Mouse (Mus musculus) hindbrain, postnatal 0 days (tissue): ENCODE data around the gene Krt81. TPM values are rescaled to one million over a fixed set of nuclear protein-coding genes. Genes with fewer than 3 reads are reported as not detected.

Experiments
- ATAC-seq: fragments of 200-750 bp; cut with Nextera tagmentation; 2 replicates; pipeline ENCODE4 v1.8.0; 2017; ENCODE audit warnings: mild to moderate bottlenecking, moderate TSS enrichment, moderate library complexity
- DNase-seq: peaks from one replicate; pipeline ENCODE4 v3.0.0-alpha.2; 2015; ENCODE audit warnings: low spot score
- H3K27ac ChIP-seq: fragments of 300-500 bp; sonication (generic); 2 replicates; pipeline ENCODE4 v1.5.1; 2014; ENCODE audit warnings: mild to moderate bottlenecking
- H3K27me3 ChIP-seq: fragments of 300-500 bp; sonication (generic); 2 replicates; pipeline ENCODE4 v1.6.1; 2014; ENCODE audit warnings: low read length, mixed read lengths; ENCODE audit not compliant: insufficient read depth
- H3K36me3 ChIP-seq: fragments of 300-500 bp; sonication (generic); 2 replicates; pipeline ENCODE4 v1.6.1; 2014; ENCODE audit warnings: low read length, mixed read lengths; ENCODE audit not compliant: insufficient read depth
- H3K4me1 ChIP-seq: fragments of 300-500 bp; sonication (generic); 2 replicates; pipeline ENCODE4 v1.6.1; 2014; ENCODE audit warnings: antibody characterized with exemption, low read length, mixed read lengths; ENCODE audit not compliant: insufficient read depth
- H3K4me2 ChIP-seq: fragments of 300-500 bp; sonication (generic); 2 replicates; pipeline ENCODE4 v1.6.1; 2014; ENCODE audit warnings: low read depth, mild to moderate bottlenecking, low read length, moderate library complexity, mixed read lengths
- H3K4me3 ChIP-seq: fragments of 300-500 bp; sonication (generic); 2 replicates; pipeline ENCODE4 v1.5.1; 2014; ENCODE audit warnings: low read length
- H3K9ac ChIP-seq: fragments of 300-500 bp; sonication (generic); replicated peaks from 2 replicates; pipeline ENCODE4 v1.6.1; 2014; ENCODE audit warnings: mild to moderate bottlenecking, low read length, moderate library complexity, mixed read lengths
- H3K9me3 ChIP-seq: fragments of 300-500 bp; sonication (generic); 2 replicates; pipeline ENCODE4 v1.6.1; 2016; ENCODE audit warnings: low read length, mixed read lengths
- CTCF ChIP-seq: IDR thresholded peaks from 2 replicates; pipeline ENCODE4 v1.5.1; 2016; ENCODE audit warnings: antibody characterized with exemption, control low read depth, low read depth
- WGBS: fragments of 180-500 bp; shearing (Covaris S2); extraction: QIAGEN DNeasy Blood & Tissue Kit; methylation state at CpG from one replicate; pipeline ENCODE4 v1.1.7; 2014; 5-methylcytosine and 5-hydroxymethylcytosine counted together
- polyA plus RNA-seq: library from polyadenylated mRNA; unstranded; fragments of >200 nt; fragmentation: Nextera tagmentation; extraction: Ambion mirVana; gene quantifications from 2 replicates; pipeline ENCODE4 v1.2.1, GENCODE M21; 2015
- total RNA-seq: library from RNA; depleted of rRNA; stranded (reverse); fragments of >200 nt; gene quantifications from 2 replicates; pipeline ENCODE4 v1.2.3, GENCODE M21; 2014

Gene Krt81
- total and polyA plus RNA-seq, 2 experiments from 2014 or later: 0.09 TPM; not detected in 1

DNA sequence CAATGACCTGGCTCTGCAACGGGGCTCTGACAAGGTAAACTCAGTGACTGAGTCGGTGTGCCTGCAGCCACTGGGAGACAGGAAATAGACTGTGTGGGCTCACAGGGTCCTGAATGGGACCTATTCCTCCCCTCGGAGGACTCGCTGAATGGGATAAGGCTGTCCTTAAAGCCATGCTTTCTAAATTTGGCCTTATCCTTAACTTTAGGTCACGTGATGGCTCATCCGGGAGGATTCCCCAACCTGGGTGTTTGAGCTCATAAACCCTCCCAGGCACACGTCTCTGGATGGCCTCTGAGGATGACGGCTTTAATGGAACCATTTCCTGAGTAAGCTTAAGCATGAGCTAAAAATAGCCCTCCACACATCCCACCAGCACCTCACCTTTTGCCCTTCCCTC lies 29.2 kb upstream of the Krt81 start:
- TF ChIP-seq CTCF: no peak
- Histone ChIP-seq H3K9ac (no peak overlapping the region), H3K9me3 (no peaks in the 10 kb centered on the region), H3K36me3 (no peaks in the 10 kb centered on the region), H3K27ac (no peak overlapping the region), H3K4me3 (no peak overlapping the region), H3K4me1 (no peaks in the 10 kb centered on the region), H3K27me3 (no peaks in the 10 kb centered on the region), H3K4me2 (no peak overlapping the region)
- DNase-seq (no peak), ATAC-seq (no peak)
- WGBS: 69% methylated on average over 8 of the region's 8 CpGs

DNA sequence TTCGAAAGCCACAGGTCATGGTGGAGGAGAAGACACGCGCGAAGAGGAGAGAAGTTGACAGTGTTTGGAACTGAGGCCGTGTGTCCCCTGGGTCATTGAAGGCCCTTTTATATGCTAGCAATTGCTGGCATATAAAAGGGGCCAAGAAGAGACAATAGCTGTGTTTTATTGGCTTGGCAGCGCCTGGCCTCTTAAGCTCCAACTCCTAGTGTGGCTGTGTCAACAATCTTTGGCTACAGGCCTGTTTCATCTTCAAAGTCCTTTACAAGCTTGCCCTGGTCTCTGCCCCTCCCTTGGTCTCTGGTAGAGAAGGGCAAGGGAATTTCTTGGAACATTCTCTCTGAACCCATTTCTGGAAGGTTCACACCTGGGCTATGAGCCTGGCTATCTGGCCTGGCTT lies 27.9 kb upstream of the Krt81 start, which contains the start of gene Krt83:
TSS of gene Krt83 (minus strand) at position 82 of the 400 bp plus-strand sequence.
- ATAC-seq (no peak), DNase-seq (peak; percentile 18)

DNA sequence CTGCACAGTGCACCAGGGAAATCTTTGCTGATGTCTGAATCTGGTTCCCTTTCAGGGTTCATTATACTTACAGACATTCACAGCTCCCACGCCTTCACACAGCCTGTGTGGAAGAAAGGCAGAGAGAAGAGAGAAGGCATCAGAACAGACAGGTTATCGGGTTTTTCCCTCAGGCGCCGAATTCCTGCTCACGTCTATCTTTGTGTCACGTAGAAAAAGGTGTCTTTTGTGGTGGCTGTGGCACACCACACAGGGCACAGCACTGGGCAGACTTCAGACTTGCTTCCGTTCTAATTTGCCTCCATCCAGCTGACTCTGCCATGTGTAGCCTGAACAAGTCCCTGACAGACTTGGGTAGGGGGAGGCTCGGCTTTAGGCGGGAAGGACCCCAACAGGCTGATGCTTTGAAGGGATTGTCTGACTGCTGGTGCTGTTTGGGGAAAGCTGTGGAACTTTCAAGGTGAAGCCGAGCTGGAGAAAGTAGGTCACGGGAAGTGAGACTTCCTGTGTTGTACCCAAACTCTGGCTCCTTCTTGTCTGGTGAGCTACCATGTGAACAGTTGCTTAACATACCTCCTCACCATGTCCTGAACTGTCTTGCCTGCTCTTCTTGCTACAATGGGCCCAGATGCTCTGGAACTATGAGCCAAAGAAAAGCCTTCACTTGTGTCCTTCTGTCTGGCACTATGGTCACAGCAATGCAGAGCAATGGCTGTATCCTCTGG lies 22.5 kb upstream of the Krt81 start:
- H3K4me2 ChIP-seq: no peak overlapping the region
- DNase-seq: no peak
- H3K27me3 ChIP-seq: no peaks in the 10 kb centered on the region
- no peak for TF ChIP-seq CTCF
- no peaks in the 10 kb centered on the region for H3K36me3 ChIP-seq
- WGBS: 78% methylated on average over 11 of the region's 11 CpGs
- no peaks in the 10 kb centered on the region for H3K9me3 ChIP-seq
- no peak for ATAC-seq
- no peak overlapping the region for H3K9ac ChIP-seq
- H3K4me3 ChIP-seq: no peak overlapping the region
- no peak overlapping the region for H3K27ac ChIP-seq
- no peaks in the 10 kb centered on the region; the same call in 1 of the 2 replicates for H3K4me1 ChIP-seq

More for the DNA sequence above, 27.9 kb upstream of the Krt81 start, which contains the start of gene Krt83:
- no peaks in the 10 kb centered on the region for H3K4me1 ChIP-seq
- WGBS: 34% methylated on average over 6 of the region's 6 CpGs
- no peaks in the 10 kb centered on the region for H3K27me3 ChIP-seq
- TF ChIP-seq CTCF: no peak
- no peak within 1 kb of the TSS for H3K4me2 ChIP-seq
- no peak within 1 kb of the TSS for H3K9ac ChIP-seq
- no peak within 1 kb of the TSS for H3K4me3 ChIP-seq
- no peaks in the 10 kb centered on the region for H3K9me3 ChIP-seq
- no peak within 1 kb of the TSS for H3K27ac ChIP-seq
- H3K36me3 ChIP-seq: no peaks in the 10 kb centered on the region

DNA sequence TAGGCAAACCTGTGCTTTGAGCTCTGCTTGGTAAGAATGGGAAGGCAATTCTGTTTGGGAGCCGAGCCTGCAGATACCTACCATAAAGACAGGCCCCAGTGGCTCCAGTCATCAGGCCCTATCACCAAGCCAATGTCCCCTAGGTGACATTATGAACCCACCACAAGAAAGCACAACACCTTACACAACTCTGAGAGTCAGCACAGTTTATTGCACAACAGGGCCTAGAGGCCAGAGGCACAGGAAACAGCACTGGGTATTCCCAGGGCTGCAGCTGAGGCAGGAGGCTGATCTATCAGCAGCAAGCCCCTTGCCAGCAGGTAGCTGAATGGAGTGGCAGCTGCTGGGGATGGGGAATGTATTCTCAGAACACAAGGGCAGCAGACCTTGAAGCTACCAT lies 21.4 kb upstream of the Krt81 start:
- H3K27me3 ChIP-seq: no peaks in the 10 kb centered on the region
- no peaks in the 10 kb centered on the region for H3K9me3 ChIP-seq
- no peaks in the 10 kb centered on the region for H3K36me3 ChIP-seq
- no peaks in the 10 kb centered on the region; the same call in 1 of the 2 replicates for H3K4me1 ChIP-seq
- H3K27ac ChIP-seq: no peak overlapping the region
- DNase-seq (no peak), ATAC-seq (no peak)
- TF ChIP-seq CTCF: no peak
- H3K4me3 ChIP-seq: no peak overlapping the region
- H3K9ac ChIP-seq: no peak overlapping the region
- WGBS: 77% methylated on average over 1 of the region's 1 CpGs
- no peak overlapping the region for H3K4me2 ChIP-seq

DNA sequence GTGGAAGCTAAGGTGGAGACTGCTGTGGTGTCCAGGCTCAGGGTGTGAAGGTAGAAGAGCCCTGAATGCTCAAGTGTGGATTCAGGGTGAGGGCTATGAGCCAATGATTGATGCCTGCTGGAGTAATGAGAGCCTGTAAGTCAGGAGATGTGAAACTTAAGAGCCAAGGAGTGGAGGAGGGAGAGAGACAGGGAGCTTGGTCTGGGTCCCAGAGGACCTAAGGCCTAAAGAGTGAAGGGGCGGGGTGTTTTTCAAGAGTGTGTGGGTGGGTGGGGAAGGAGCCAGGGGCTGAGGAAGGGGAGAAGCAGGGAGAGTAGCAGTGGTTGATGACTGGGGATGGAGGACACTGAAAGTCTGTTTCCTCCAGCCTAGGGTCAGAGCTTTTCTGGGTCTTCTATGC lies 20.1 kb upstream of the Krt81 start:
- ATAC-seq: no peak

DNA sequence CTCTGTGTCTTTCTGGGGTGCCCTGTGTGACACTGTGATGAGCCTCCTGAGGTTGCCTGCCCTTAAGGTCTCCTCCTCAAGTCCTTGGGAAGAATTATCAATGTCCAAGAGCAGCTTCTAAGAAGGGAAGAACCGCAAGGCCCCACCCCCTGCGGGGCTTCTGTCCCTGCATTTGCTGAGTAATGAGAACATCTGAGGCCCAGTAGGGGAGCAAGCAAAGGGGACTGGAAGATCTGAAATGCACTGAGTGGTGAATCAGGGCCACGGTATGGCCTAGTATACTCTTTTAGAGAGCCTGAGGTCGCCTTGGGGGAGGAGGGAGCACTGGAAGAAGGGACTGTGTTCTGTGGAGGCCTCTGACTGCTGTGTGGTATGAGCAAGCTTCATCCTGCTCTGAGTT lies 18.5 kb upstream of the Krt81 start:
- no peak overlapping the region for H3K4me3 ChIP-seq
- ATAC-seq (no peak), DNase-seq (no peak)
- TF ChIP-seq CTCF: no peak
- WGBS: 45% methylated on average over 4 of the region's 4 CpGs
- no peak overlapping the region for H3K27ac ChIP-seq
- no peaks in the 10 kb centered on the region for H3K9me3 ChIP-seq
- H3K9ac ChIP-seq: no peak overlapping the region
- H3K27me3 ChIP-seq: no peaks in the 10 kb centered on the region
- peaks cover 6% of the 10 kb centered on the region for H3K4me1 ChIP-seq
- no peak overlapping the region for H3K4me2 ChIP-seq
- H3K36me3 ChIP-seq: no peaks in the 10 kb centered on the region

More for the DNA sequence above, 20.1 kb upstream of the Krt81 start:
- no peaks in the 10 kb centered on the region for H3K36me3 ChIP-seq
- TF ChIP-seq CTCF: no peak
- no peak overlapping the region for H3K27ac ChIP-seq
- no peak for DNase-seq
- H3K9me3 ChIP-seq: no peaks in the 10 kb centered on the region
- peaks cover 6% of the 10 kb centered on the region for H3K4me1 ChIP-seq
- no peaks in the 10 kb centered on the region for H3K27me3 ChIP-seq
- WGBS: 92% methylated on average over 1 of the region's 1 CpGs
- no peak overlapping the region for H3K4me2 ChIP-seq
- no peak overlapping the region for H3K4me3 ChIP-seq
- H3K9ac ChIP-seq: no peak overlapping the region

DNA sequence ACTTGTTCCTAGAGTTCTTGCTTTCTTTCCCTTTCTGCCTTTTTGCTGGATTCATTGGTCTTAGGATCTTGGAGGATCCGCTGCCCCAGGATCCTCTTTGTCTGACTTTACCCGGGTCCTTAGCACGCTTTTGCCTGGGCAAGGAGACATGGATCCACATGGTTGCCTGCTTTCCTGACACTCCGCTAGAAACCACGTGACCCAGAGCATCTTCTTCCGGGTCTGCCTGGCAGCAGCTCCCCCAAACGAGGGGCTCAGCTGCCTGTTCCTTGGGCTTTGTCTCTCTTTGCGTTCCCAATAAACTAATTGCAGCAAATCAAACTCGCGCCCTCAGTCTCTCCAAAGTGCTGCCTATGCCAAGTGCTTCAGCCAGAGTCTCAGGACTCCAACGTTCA lies 16.1 kb upstream of the Krt81 start:
- Histone ChIP-seq H3K4me3 (peak overlapping the region; percentile 19), H3K27ac (no peak overlapping the region), H3K27me3 (no peaks in the 10 kb centered on the region; the same call in 1 of the 2 replicates), H3K9me3 (no peaks in the 10 kb centered on the region), H3K4me1 (peaks cover 6% of the 10 kb centered on the region), H3K4me2 (peak overlapping the region; percentile 53), H3K9ac (peak overlapping the region; percentile 41; the same call in 1 of the 2 replicates), H3K36me3 (no peaks in the 10 kb centered on the region)
- WGBS: 27% methylated on average over 11 of the region's 11 CpGs
- ATAC-seq: no peak
- TF ChIP-seq CTCF: no peak
- peak; percentile 36 for DNase-seq
